Mouse (Mus musculus) frontal cortex, adult (tissue): ENCODE results near the gene Kdm1a.

Experiments
- ATAC-seq: cut with Nextera tagmentation; 2 replicates; pipeline ENCODE4 v1.9.2; 2017; ENCODE audit warnings: mild to moderate bottlenecking, moderate library complexity, mixed read lengths; ENCODE audit not compliant: low TSS enrichment

Gene Kdm1a

DNA sequence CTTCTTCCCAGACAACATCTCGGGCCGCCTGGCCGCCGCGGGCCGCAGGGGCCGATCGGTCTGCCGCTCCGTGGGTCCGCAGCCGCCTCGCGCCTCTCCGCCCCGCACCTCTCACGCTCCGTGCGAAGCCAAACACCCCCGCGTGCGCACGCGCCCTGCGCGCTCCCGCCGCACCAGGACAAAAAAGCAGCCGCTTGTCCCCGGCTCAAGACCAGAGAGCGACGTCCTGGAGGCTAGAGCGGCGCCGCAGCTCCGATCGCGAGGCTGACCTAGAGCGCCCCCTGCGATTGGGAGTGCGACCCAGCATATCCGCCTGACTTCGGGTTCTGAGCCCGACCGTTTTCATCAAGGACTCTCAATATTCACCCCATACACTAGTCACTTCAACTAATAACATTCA lies at the start of gene Kdm1a:
Gene Kdm1a (minus strand): TSS at position 156 of the 400 bp plus-strand sequence.
- peak; percentile 92 for ATAC-seq

- peak; percentile 21 for ATAC-seq
Measured at GRCm38 (mm10) chr4:136651882-136652527, 49.5 kb upstream of the Kdm1a start.

DNA sequence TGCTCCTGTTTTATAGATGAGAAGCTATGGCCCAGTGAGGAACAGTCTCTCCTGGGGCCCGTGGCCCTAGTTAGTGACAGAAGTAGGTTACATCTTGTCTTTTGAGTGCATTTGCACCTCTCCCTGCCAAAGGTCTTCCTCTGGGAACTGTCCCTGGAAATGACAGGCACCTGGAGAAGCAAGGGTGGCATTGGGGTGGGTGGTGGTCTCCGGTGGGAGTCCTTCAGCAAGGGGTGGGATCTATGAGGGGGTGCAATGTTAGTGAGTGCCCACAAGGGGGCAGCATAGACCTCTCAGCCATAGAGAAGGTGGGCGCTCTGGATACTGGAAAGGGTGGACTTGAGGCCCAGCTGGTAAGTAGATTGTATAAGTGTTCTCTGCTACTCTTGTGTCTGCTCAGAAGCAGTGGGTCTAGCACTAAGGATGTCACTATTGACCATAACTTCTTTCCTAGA lies 48.9 kb upstream of the Kdm1a start:
- peak; percentile 45 for ATAC-seq

- no peak for ATAC-seq
Measured at GRCm38 (mm10) chr4:136650261-136650660, 47.7 kb upstream of the Kdm1a start.

GRCm38 (mm10) chr4:136649480-136650196 lies 47.1 kb upstream of the Kdm1a start:
- ATAC-seq, result peak; percentile 33; the same call in 1 of the 2 replicates

- peak; percentile 80 for ATAC-seq
Measured at GRCm38 (mm10) chr4:136648922-136649479, 46.5 kb upstream of the Kdm1a start.

GRCm38 (mm10) chr4:136638890-136639289 lies 36.4 kb upstream of the Kdm1a start:
- no peak for ATAC-seq

DNA sequence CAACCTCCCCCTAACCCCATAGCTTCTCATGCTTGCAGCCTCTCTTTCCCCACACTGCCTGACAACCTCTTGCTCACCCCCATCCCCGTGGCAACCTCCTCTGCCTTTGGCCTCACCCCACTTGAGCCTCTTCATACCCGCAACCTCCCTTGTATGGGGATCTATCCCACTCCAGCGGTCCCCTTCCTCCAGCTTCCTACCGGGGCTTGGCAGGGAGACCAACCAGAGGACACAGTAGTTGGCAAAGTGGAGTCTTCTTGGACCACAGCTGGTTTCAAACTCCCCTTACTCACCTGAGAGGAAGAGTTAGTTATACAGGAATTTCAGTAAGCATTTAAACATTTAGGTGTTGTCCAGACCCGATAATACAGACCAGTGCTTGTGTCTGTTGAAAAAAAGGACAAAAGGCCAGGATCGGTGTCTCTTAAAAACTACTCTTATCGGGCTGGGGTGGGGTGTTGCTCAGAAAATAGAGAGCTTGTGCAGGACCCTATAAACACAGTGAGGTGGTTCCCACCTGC lies 35.8 kb upstream of the Kdm1a start:
- no peak for ATAC-seq

DNA sequence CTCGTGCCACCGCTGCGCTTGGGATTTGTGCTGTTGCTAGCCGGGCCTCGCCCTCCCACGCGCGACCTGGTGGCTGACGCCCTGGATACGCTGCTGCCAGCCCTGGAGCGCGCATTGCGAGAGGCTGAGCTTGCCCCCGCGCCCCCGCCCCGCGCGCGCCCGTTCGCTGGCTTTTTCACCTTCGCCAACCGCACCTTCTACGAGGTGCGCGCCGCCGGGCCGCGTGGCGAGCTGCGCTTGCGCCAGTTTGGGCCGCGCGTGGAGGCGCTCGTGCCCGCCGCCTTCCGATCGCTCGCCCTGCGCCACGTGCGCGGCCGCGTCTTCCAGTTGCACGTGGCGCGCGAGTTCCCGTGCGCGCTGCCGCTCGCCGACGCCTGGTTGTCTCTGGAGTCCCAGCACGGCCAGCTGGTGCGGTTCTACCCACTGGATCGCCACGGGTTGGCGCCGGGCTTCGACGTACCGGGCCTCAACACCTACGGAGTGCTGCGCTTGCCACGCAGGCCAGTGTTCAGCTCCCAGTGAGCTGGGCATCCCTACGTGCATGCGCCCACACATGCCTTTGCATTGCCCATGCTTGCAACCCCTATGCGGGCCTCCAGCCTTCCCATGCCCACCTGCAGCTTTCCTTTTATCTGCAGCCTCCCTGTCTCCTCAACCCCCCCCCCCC lies 35.2 kb upstream of the Kdm1a start:
- peak; percentile 85 for ATAC-seq

DNA sequence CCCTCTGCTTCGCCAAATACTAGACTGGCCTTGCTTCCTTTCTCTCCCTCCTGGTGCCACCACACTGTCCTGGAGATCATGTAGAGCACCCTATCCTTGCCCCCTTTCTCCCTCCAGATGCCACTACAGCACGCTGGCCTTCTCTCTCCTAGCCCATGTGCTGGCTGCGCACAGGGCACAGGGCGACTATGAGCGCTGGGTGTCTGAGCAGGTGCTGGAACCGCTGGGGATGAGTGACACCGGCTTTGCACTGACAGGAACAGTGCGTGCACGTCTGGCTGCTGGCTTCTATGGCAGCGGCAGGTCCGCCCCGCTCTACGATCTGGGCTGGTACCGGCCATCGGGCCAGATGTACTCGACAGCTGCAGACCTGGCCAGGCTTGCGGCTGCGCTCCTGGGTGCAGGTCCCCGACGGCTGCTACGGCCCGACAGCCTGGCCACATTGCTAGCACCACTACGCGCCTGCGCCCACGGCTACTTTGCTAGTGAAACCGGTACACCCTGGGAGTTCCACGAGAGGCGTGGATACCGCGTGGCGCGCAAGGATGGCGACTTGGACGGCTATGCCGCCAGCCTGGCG lies 34.5 kb upstream of the Kdm1a start:
- ATAC-seq, result no peak; the same call in 1 of the 2 replicates

- no peak for ATAC-seq
Measured at GRCm38 (mm10) chr4:136636511-136636910, 34.0 kb upstream of the Kdm1a start.

GRCm38 (mm10) chr4:136635995-136636394 lies 33.5 kb upstream of the Kdm1a start:
- no peak for ATAC-seq

DNA sequence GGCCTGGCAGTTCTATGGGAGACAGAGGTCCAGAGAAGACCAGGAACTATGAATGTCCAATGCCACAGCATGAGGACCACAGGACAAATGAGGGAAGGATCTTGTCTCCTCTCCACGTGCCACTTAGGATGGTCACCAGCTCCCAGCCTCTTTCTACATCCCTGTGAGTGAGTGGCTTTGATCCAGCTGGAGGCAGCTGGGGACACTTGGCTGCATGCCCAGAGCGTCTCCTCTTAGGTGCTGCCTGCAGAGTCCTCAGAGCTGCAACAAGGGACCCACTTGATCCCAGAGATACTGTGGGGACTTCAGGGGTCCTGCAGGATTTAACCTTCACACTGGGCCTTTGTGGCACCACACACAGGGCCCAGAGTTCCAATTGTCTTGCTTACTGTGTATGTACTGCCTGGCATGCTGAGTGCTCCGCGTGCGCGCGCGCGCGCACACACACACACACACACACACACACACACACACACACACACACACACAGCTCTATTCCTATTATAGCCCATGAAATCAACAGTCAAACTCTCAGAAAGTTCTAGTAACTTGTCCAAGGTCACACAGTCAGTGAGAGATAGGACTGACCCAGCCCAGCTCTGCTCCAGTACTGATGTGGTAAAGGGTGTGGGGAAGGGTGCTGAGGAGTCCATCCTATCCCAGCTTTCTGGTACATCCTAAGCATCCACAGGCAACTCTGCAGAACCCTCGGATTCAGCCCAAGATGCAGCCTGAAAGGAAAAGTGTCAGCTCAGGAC lies 28.9 kb upstream of the Kdm1a start:
- ATAC-seq, result 0 out of 2 replicates have a peak, but pooled peaks have one; percentile 44

GRCm38 (mm10) chr4:136626590-136626989 lies 24.1 kb upstream of the Kdm1a start:
- no peak for ATAC-seq

GRCm38 (mm10) chr4:136622388-136622787 lies 19.9 kb upstream of the Kdm1a start, which contains the start of gene Lactbl1:
Gene Lactbl1, plus strand, starts transcription at chr4:136622621.
- no peak for ATAC-seq

- ATAC-seq, result no peak
Measured at GRCm38 (mm10) chr4:136621956-136622355, 19.4 kb upstream of the Kdm1a start.

- ATAC-seq, result peak; percentile 50; the same call in 1 of the 2 replicates
Measured at GRCm38 (mm10) chr4:136621336-136621735, 18.8 kb upstream of the Kdm1a start.

DNA sequence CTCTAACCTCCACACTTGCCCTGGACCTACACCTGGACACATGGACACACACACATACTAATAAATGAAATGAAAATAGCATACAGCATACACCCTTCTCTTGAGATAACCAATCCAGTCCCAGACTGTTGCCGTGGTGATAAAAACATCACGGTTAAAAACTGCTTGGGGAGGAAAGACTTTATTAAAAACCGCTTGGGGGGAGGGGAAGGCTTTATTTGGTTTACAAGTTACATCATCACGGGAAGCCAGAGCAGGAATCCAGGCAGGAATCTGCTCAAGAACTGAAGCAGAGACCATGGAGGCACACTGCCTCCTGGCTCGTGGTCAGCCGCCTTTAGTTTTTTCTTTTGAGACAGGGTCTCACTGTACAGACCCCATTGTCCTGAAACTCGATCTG lies 11.1 kb upstream of the Kdm1a start:
- ATAC-seq, result no peak

- no peak for ATAC-seq
Measured at GRCm38 (mm10) chr4:136610387-136610856, 7.9 kb upstream of the Kdm1a start, which contains the start of gene Tex46. Gene Tex46, plus strand, starts transcription at chr4:136610437.

- no peak for ATAC-seq
Measured at GRCm38 (mm10) chr4:136605756-136606485, 3.4 kb upstream of the Kdm1a start.
